Mouse (Mus musculus) CD4-positive naive resting alpha-beta T cell, adult 57 days (primary cell): ENCODE results near the gene Ficd. TPM values are rescaled to one million over a fixed set of nuclear protein-coding genes. Genes with fewer than 3 reads are reported as not detected.

Experiments used
- total RNA-seq: library from RNA; stranded (reverse); gene quantifications from one replicate; pipeline ENCODE4 v1.2.4, GENCODE M21; 2023

Ficd gene
- 5.4 TPM for total RNA-seq

DNA sequence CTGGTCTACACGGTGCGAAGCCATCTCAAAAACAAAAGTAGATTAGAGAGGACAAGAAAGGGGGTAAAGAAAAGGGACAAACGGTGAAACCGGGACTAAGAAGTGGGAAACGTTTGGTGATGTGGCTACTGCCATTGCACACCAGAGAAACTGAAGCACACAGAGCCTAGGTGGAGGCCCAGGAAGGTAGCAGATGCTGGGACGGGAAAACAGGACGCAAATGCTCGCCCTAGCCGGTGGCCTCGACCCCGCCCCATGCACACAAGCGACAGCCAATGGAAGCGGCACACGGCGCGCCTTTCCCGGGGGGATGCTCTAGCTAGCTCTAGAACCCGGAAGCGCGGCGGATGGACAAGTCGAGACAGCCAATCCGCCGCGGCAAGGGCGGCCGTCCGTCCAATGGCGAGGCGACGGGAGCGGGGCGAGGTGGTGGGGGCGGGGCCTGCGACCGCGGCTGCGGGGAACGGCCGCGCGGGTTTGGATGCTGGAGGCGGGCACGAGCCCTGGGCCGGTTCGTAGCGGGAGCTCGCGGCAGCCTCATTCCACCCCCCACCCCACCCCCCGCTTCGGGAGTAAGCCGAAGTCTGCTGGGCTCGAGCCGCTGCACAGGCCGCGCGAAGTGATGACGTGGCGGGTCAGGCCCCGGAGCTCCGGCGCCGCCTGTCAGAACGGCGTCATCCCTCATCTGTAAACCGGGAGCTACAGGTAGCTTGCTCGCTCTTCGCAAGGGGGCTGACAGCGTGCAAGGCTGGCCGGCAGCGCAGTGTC is at the start of gene Ficd:
Gene Ficd, plus strand, starts transcription at position 459 of the 768 bp plus-strand sequence.

GRCm38 (mm10) chr5:113724446-113724845 is 11.2 kb upstream of the Ficd start, which contains the start of gene 1700069L16Rik:
1700069L16Rik (minus strand) TSS chr5:113724772.

GRCm38 (mm10) chr5:113772450-113772895 is 36.9 kb downstream of the Ficd start, which contains the start of the genes Sart3 and Iscu:
Sart3 (minus strand) TSS chr5:113772510.
Iscu (plus strand) TSS chr5:113772748.

Other genes starting within 250 kb of the Ficd start
- gene Wscd2, start 245.5 kb upstream of the Ficd start, total RNA-seq = 7.0 TPM
- gene Cmklr1, start 85.4 kb upstream of the Ficd start, total RNA-seq = 1.1 TPM
- not detected for gene 1700069L16Rik, start 11.0 kb upstream of the Ficd start, total RNA-seq
- 54.8 TPM for gene Sart3, start 36.7 kb downstream of the Ficd start, total RNA-seq
- gene Iscu, start 36.9 kb downstream of the Ficd start, total RNA-seq = 44.3 TPM
- gene Tmem119, start 64.7 kb downstream of the Ficd start, total RNA-seq = not detected
- 398 TPM for gene Selplg, start 96.8 kb downstream of the Ficd start, total RNA-seq
- gene Coro1c, start 173.0 kb downstream of the Ficd start, total RNA-seq = 59.1 TPM